Mouse (Mus musculus): Measurements from ENCODE around the gene Ripk1. TPM values are rescaled to one million over a fixed set of nuclear protein-coding genes. Genes with fewer than 3 reads are reported as not detected.

Gene Ripk1
- polyA plus RNA-seq, 1 experiment from 2014 or later: 9.8 TPM

- Histone ChIP-seq H3K9me3 (ENCODE audit: control insufficient read depth, low read length) (no peaks in the 10 kb centered on the region), H3K4me2 (ENCODE audit: low read depth, low read length, severe bottlenecking) (no peak overlapping the region), H3K9ac (ENCODE audit: low read length) (no peak overlapping the region), H3K4me3 (ENCODE audit: low read depth, low read length) (no peak overlapping the region), H3K27ac (ENCODE audit: low read depth, low read length) (no peak overlapping the region), H3K27me3 (ENCODE audit: control insufficient read depth, insufficient read depth, low read length) (no peaks in the 10 kb centered on the region), H3K4me1 (replicated peaks; ENCODE audit: control insufficient read depth, insufficient read depth, low read length) (peaks cover 11% of the 10 kb centered on the region; the same call in 1 of the 2 replicates), H3K36me3 (ENCODE audit: control insufficient read depth, insufficient read depth, low read length) (no peaks in the 10 kb centered on the region)
- ATAC-seq (replicated peaks; ENCODE audit: low FRiP score) (no peak), DNase-seq (ENCODE audit: low spot score) (no peak)
- WGBS: 88% methylated on average over 3 of the region's 3 CpGs
Measured at GRCm38 (mm10) chr13:34035424-34035823, 33.3 kb downstream of the Ripk1 start.

GRCm38 (mm10) chr13:34036726-34037125 is 34.6 kb downstream of the Ripk1 start:
- Histone ChIP-seq H3K9me3 (ENCODE audit: control insufficient read depth, low read length) (no peaks in the 10 kb centered on the region), H3K4me2 (ENCODE audit: low read depth, low read length, severe bottlenecking) (no peak overlapping the region), H3K27ac (ENCODE audit: low read depth, low read length) (no peak overlapping the region), H3K36me3 (ENCODE audit: control insufficient read depth, insufficient read depth, low read length) (no peaks in the 10 kb centered on the region), H3K4me1 (replicated peaks; ENCODE audit: control insufficient read depth, insufficient read depth, low read length) (peaks cover 11% of the 10 kb centered on the region; the same call in 1 of the 2 replicates), H3K9ac (ENCODE audit: low read length) (no peak overlapping the region), H3K27me3 (ENCODE audit: control insufficient read depth, insufficient read depth, low read length) (no peaks in the 10 kb centered on the region), H3K4me3 (ENCODE audit: low read depth, low read length) (no peak overlapping the region)
- ATAC-seq (replicated peaks; ENCODE audit: low FRiP score): no peak
- DNase-seq (ENCODE audit: low spot score): no peak
- 81% methylated on average over 5 of the region's 5 CpGs for WGBS

DNA sequence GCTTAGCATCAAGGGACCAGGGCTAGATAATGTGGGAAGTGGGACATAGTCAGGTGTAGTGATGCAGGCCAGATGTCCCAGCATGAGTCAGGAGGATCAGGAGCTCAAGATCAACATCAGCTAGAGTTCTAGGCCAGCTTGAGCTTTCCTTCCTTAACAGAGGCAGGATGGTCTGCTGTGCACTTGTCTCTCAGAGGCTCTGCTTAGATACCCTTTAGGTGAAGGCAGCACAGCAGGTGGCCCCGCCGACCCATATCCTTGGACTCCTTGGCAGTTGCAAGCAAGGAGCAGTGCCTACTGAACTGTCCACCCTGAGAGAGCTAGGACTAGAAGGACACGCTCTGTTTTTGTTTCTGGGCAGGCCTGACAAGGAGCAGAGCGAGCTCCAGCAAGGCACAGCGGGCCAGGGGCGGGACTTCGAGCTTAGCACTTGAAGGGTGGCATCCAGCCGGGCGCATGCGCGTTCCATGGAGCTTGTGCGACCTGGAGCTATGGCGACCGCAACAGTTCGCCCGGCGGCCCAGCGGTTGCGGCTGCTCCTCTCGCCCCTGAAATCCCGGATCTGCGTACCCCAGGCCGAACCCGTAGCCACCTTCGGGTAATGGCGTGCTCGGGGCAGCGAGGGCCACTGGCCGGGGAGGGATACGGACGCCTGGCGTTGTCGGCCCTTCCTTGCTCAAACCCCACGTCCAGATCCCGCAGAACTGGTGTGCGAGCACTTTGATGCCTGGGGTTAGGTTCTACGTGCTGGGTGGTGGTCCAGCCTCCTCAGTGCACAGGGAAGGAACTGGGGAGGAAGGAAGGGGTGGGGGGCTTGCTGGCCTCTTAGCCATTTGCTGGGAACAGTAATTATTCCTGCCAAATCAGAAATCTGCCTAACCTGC is 35.3 kb downstream of the Ripk1 start, which contains the start of gene Bphl:
Gene Bphl, plus strand, starts transcription at position 426 of the 884 bp plus-strand sequence.
- Histone ChIP-seq H3K9me3 (ENCODE audit: control insufficient read depth, low read length) (no peaks in the 10 kb centered on the region), H3K36me3 (ENCODE audit: control insufficient read depth, insufficient read depth, low read length) (no peaks in the 10 kb centered on the region), H3K4me2 (ENCODE audit: low read depth, low read length, severe bottlenecking) (peak within 1 kb of the TSS; percentile 76), H3K27me3 (ENCODE audit: control insufficient read depth, insufficient read depth, low read length) (no peaks in the 10 kb centered on the region), H3K4me3 (ENCODE audit: low read depth, low read length) (peak within 1 kb of the TSS; percentile 69), H3K27ac (ENCODE audit: low read depth, low read length) (peak within 1 kb of the TSS; percentile 59), H3K9ac (ENCODE audit: low read length) (peak within 1 kb of the TSS; percentile 90), H3K4me1 (replicated peaks; ENCODE audit: control insufficient read depth, insufficient read depth, low read length) (peaks cover 11% of the 10 kb centered on the region; the same call in 1 of the 2 replicates)
- peak; percentile 91 for ATAC-seq (replicated peaks; ENCODE audit: low FRiP score)
- under 1% methylated on average over 37 of the region's 37 CpGs for WGBS
- peak; percentile 95 for DNase-seq (ENCODE audit: low spot score)

GRCm38 (mm10) chr13:34038056-34038432 is 35.9 kb downstream of the Ripk1 start:
- Histone ChIP-seq H3K27ac (ENCODE audit: low read depth, low read length) (no peak overlapping the region; the same call in 1 of the 2 replicates), H3K4me1 (replicated peaks; ENCODE audit: control insufficient read depth, insufficient read depth, low read length) (peaks cover 11% of the 10 kb centered on the region; the same call in 1 of the 2 replicates), H3K9ac (ENCODE audit: low read length) (peak overlapping the region; percentile 90), H3K36me3 (ENCODE audit: control insufficient read depth, insufficient read depth, low read length) (no peaks in the 10 kb centered on the region), H3K4me3 (ENCODE audit: low read depth, low read length) (peak overlapping the region; percentile 69), H3K27me3 (ENCODE audit: control insufficient read depth, insufficient read depth, low read length) (no peaks in the 10 kb centered on the region), H3K4me2 (ENCODE audit: low read depth, low read length, severe bottlenecking) (peak overlapping the region; percentile 76), H3K9me3 (ENCODE audit: control insufficient read depth, low read length) (no peaks in the 10 kb centered on the region)
- 42% methylated on average over 5 of the region's 5 CpGs for WGBS
- DNase-seq (ENCODE audit: low spot score): no peak
- no peak; the same call in 1 of the 2 replicates for ATAC-seq (replicated peaks; ENCODE audit: low FRiP score)

DNA sequence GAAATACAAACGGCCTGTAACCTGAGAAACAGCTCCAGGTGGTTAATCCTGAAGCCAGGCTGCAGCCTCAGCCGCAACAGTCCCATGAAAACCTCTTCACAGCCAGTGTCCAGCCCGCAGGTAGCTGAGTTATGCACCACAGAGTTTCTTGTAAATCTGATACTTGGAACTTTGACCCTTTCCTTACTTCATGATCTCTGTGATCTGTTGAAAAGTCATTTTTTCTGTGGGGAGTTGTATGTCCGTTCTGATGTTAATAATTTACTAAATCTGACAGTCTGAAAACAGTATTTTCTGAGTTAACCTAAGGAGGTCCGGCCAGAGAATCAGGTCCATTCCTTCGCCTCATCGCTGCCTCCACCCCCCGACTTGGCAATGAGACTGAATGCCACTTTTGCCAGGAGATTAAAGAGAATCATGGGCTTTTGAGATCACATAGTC is 36.8 kb downstream of the Ripk1 start:
- H3K36me3 ChIP-seq (ENCODE audit: control insufficient read depth, insufficient read depth, low read length): no peaks in the 10 kb centered on the region
- H3K27me3 ChIP-seq (ENCODE audit: control insufficient read depth, insufficient read depth, low read length): no peaks in the 10 kb centered on the region
- 30% methylated on average over 8 of the region's 8 CpGs for WGBS
- no peak overlapping the region for H3K9ac ChIP-seq (ENCODE audit: low read length)
- no peak overlapping the region for H3K27ac ChIP-seq (ENCODE audit: low read depth, low read length)
- peaks cover 11% of the 10 kb centered on the region; the same call in 1 of the 2 replicates for H3K4me1 ChIP-seq (replicated peaks; ENCODE audit: control insufficient read depth, insufficient read depth, low read length)
- no peak overlapping the region for H3K4me3 ChIP-seq (ENCODE audit: low read depth, low read length)
- no peaks in the 10 kb centered on the region for H3K9me3 ChIP-seq (ENCODE audit: control insufficient read depth, low read length)
- H3K4me2 ChIP-seq (ENCODE audit: low read depth, low read length, severe bottlenecking): peak overlapping the region; percentile 76; the same call in 1 of the 2 replicates
- DNase-seq (ENCODE audit: low spot score) (no peak), ATAC-seq (replicated peaks; ENCODE audit: low FRiP score) (no peak)

DNA sequence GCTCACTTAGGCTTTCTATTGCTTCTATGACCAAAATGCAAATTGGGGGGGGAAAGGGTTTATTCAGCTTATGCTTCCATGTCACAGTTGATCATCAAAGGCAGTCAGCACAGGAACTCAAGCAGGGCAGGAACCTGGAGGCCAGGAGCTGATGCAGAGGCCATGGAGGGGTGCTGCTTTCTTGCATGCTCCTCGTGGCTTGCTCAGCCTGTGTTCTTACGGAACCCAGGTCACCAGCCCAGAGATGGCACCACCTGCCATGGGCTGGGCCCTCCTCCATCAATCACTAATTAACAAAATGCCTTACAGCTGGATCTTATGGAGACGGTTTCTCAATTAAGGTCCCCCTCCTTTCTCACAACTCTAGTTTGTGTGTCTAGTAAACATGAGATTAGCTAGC is 37.9 kb downstream of the Ripk1 start:
- WGBS: 97% methylated on average over 3 of the region's 3 CpGs

DNA sequence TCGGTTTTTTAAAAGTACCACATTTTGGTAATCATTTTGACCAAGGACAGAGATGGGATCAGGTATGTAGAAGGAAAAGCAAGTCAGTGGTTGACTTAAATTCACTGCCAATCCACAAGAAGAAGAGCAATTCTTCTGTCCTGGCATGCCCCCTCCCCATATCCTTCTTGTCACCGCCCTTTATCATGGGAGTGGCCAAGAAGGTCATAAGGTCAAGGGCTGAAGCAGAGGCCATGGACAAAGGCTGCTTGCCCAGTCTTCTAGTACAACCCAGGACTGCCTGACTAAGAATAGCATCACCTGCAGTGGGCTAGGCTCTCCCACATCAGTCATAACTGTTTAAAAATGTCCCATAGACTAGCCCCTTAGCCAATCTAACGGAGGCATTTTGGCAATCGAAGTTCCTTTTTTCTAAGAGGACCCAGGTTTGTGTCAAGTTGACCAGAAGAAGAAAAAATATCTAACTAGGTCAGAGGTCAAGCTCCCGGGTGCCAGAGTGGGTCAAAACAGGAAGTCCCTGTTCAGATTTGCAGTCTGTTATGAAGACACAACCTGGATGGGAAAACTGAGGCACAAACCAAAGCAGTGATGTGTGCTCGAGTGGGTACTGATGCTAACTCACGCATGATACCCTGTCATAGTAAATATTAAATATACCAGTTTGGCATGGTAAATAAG is 41.7 kb downstream of the Ripk1 start:
- H3K36me3 ChIP-seq (ENCODE audit: control insufficient read depth, insufficient read depth, low read length): no peaks in the 10 kb centered on the region
- H3K4me2 ChIP-seq (ENCODE audit: low read depth, low read length, severe bottlenecking): no peak overlapping the region
- H3K9me3 ChIP-seq (ENCODE audit: control insufficient read depth, low read length): no peaks in the 10 kb centered on the region
- ATAC-seq (replicated peaks; ENCODE audit: low FRiP score): no peak
- H3K27me3 ChIP-seq (ENCODE audit: control insufficient read depth, insufficient read depth, low read length): no peaks in the 10 kb centered on the region
- no peak overlapping the region for H3K9ac ChIP-seq (ENCODE audit: low read length)
- WGBS: 83% methylated on average over 7 of the region's 7 CpGs
- peaks cover 3% of the 10 kb centered on the region; the same call in 1 of the 2 replicates for H3K4me1 ChIP-seq (replicated peaks; ENCODE audit: control insufficient read depth, insufficient read depth, low read length)
- H3K4me3 ChIP-seq (ENCODE audit: low read depth, low read length): no peak overlapping the region
- H3K27ac ChIP-seq (ENCODE audit: low read depth, low read length): no peak overlapping the region
- no peak for DNase-seq (ENCODE audit: low spot score)

More for the DNA sequence above, 37.9 kb downstream of the Ripk1 start:
- Histone ChIP-seq H3K9ac (ENCODE audit: low read length) (no peak overlapping the region), H3K4me1 (replicated peaks; ENCODE audit: control insufficient read depth, insufficient read depth, low read length) (peaks cover 11% of the 10 kb centered on the region; the same call in 1 of the 2 replicates), H3K36me3 (ENCODE audit: control insufficient read depth, insufficient read depth, low read length) (no peaks in the 10 kb centered on the region), H3K27ac (ENCODE audit: low read depth, low read length) (no peak overlapping the region), H3K27me3 (ENCODE audit: control insufficient read depth, insufficient read depth, low read length) (no peaks in the 10 kb centered on the region), H3K9me3 (ENCODE audit: control insufficient read depth, low read length) (no peaks in the 10 kb centered on the region), H3K4me3 (ENCODE audit: low read depth, low read length) (no peak overlapping the region), H3K4me2 (ENCODE audit: low read depth, low read length, severe bottlenecking) (no peak overlapping the region)
- DNase-seq (ENCODE audit: low spot score): no peak
- no peak for ATAC-seq (replicated peaks; ENCODE audit: low FRiP score)

GRCm38 (mm10) chr13:34045511-34046249 is 43.5 kb downstream of the Ripk1 start:
- Histone ChIP-seq H3K36me3 (ENCODE audit: control insufficient read depth, insufficient read depth, low read length) (no peaks in the 10 kb centered on the region), H3K27me3 (ENCODE audit: control insufficient read depth, insufficient read depth, low read length) (no peaks in the 10 kb centered on the region), H3K4me2 (ENCODE audit: low read depth, low read length, severe bottlenecking) (no peak overlapping the region), H3K9me3 (ENCODE audit: control insufficient read depth, low read length) (no peaks in the 10 kb centered on the region), H3K9ac (ENCODE audit: low read length) (no peak overlapping the region), H3K4me3 (ENCODE audit: low read depth, low read length) (no peak overlapping the region), H3K4me1 (replicated peaks; ENCODE audit: control insufficient read depth, insufficient read depth, low read length) (no peaks in the 10 kb centered on the region), H3K27ac (ENCODE audit: low read depth, low read length) (no peak overlapping the region)
- ATAC-seq (replicated peaks; ENCODE audit: low FRiP score) (no peak), DNase-seq (ENCODE audit: low spot score) (no peak)
- WGBS: 65% methylated on average over 5 of the region's 5 CpGs
